Mouse (Mus musculus): ENCODE measurements around the gene 1110008P14Rik. TPM values are rescaled to one million over a fixed set of nuclear protein-coding genes. Genes with fewer than 3 reads are reported as not detected.
A peak's percentile ranks its signal among the peaks of the same experiment; 100 is the strongest.
"Not testable (repeated sequence)": the region's sequence is repeated elsewhere in the genome, so short reads cannot be mapped to it uniquely, and the experiment has no call there.

1110008P14Rik gene
- polyA plus RNA-seq, 1 experiment from 2014 or later = 71.6 TPM

DNA sequence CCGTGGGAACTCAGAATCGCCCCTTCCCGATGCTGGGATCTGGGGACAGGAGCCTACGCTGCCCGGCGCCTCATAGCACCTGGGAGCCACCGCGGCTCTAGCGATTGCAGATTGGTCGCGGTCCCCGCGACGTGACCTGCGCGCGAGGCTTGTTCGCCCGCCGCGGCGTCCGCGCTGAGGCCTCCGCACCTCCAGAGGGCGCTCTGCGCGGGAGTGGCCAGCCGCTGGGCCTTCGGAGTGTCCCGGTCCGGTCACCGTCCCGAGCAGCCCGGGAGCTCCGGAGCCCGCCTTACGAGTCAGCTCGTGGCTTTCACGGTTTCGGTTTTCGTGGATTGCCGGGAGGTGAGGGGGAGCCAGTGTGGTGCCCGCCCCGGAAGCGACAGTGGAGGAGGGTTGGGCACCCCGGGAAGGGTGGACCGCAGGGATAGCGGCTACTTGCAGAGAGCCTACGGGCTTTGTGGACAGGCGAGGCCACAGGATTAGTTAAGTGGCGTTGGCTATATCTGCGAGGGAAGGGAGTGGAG, 18.9 kb downstream of the 1110008P14Rik start:
- peak; percentile 81 for ATAC-seq (ENCODE audit: insufficient number of reproducible peaks, low FRiP score, low TSS enrichment, low read depth)
- under 1% methylated on average over 53 of the region's 53 CpGs for WGBS

GRCm38 (mm10) chr2:32362274-32362673, 19.5 kb downstream of the 1110008P14Rik start:
- Histone ChIP-seq H3K9ac (peak overlapping the region; percentile 77), H3K4me3 (replicated peaks) (peak overlapping the region; percentile 72), H3K4me1 (peaks cover 27% of the 10 kb centered on the region), H3K4me2 (replicated peaks) (peak overlapping the region; percentile 79), H3K36me3 (peaks cover 18% of the 10 kb centered on the region), H3K27ac (replicated peaks) (peak overlapping the region; percentile 96; the same call in 1 of the 2 replicates)
- ATAC-seq (ENCODE audit: insufficient number of reproducible peaks, low FRiP score, low TSS enrichment, low read depth); H3K9me3 ChIP-seq (replicated peaks); H3K27me3 ChIP-seq: not testable (repeated sequence)
- 28% methylated on average over 5 of the region's 5 CpGs for WGBS

More for the DNA sequence above, 18.9 kb downstream of the 1110008P14Rik start:
- Histone ChIP-seq H3K36me3 (peaks cover 24% of the 10 kb centered on the region), H3K4me3 (replicated peaks) (peak overlapping the region; percentile 72), H3K9ac (peak overlapping the region; percentile 77), H3K27ac (replicated peaks) (peak overlapping the region; percentile 96), H3K9me3 (replicated peaks) (no peaks in the 10 kb centered on the region), H3K4me1 (peaks cover 27% of the 10 kb centered on the region), H3K4me2 (replicated peaks) (peak overlapping the region; percentile 79), H3K27me3 (no peaks in the 10 kb centered on the region)

DNA sequence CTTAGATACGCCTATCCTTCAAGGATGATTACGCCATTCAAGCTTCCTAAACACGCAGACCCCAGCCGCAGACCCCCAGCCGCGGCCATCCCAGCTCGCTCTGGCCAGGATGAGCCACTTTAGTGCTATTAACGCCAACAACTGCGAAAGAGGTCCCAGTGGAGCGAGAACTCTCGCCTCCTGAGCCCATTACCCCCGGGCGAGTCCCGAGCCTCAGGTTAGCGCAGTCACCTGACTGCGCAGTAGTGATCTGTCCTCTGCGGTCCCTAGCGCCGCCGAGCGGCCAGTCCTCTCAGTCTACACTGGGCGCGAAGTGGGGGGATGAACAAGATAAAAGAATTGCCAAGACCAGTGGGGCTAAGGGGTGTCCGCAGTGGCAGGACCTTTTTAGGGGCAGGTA, 20.3 kb downstream of the 1110008P14Rik start:
- H3K27ac ChIP-seq (replicated peaks) = no peak overlapping the region
- H3K4me1 ChIP-seq = peaks cover 27% of the 10 kb centered on the region
- peak overlapping the region; percentile 83 for H3K4me2 ChIP-seq (replicated peaks)
- no peaks in the 10 kb centered on the region for H3K9me3 ChIP-seq (replicated peaks)
- 0 out of 2 replicates have a peak, but pooled peaks have one; percentile 34 for ATAC-seq (ENCODE audit: insufficient number of reproducible peaks, low FRiP score, low TSS enrichment, low read depth)
- no peak overlapping the region for H3K9ac ChIP-seq
- WGBS = 1% methylated on average over 24 of the region's 24 CpGs
- H3K4me3 ChIP-seq (replicated peaks) = peak overlapping the region; percentile 44
- no peaks in the 10 kb centered on the region for H3K27me3 ChIP-seq
- peaks cover 10% of the 10 kb centered on the region for H3K36me3 ChIP-seq

DNA sequence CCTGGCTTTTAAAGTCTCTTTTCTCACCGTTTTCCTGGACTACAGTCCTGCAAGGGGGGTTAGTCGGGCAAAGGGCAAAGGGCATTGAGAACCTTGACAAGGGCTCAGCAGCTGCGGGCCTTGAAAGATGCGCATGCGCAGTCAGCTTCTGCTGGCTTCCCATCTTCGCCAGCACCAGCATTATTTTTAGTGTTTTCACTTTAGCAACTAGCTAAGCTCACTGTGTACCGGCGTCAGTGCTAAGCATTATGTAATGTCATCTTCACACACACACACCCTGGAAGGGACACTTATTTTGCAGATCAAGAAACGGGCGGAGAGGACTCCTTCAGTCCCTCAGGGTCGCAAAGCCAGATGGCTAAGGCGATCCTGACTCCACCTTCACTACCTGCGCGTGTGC, 21.0 kb downstream of the 1110008P14Rik start:
- peak overlapping the region; percentile 44 for H3K4me3 ChIP-seq (replicated peaks)
- H3K4me1 ChIP-seq = peaks cover 27% of the 10 kb centered on the region
- no peaks in the 10 kb centered on the region for H3K27me3 ChIP-seq
- WGBS = 4% methylated on average over 14 of the region's 14 CpGs
- H3K27ac ChIP-seq (replicated peaks) = 0 out of 2 replicates have a peak overlapping the region, but pooled peaks have one; percentile 28
- no peaks in the 10 kb centered on the region for H3K9me3 ChIP-seq (replicated peaks)
- ATAC-seq (ENCODE audit: insufficient number of reproducible peaks, low FRiP score, low TSS enrichment, low read depth) = no peak
- peak overlapping the region; percentile 83 for H3K4me2 ChIP-seq (replicated peaks)
- peaks cover 3% of the 10 kb centered on the region; the same call in 1 of the 2 replicates for H3K36me3 ChIP-seq
- H3K9ac ChIP-seq = no peak overlapping the region

DNA sequence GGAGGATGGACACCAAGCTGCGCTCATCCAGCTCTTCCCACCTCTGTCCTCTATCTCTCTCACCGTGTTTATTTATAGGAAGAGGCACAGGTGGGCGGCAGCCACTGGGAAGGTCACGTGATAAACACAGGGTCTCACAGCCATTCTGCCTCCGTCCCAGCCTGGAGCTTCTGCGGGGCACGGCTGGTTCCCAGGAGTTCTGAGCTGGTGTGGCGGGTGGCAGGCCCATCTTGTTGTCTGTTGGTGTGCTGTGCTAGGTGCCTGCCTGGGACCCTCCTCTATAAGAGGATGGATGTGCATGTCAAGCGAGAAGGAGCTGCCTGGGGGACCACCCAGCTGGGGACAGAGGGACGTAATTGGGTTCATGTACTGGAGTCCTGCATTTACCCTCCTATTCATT, 23.4 kb downstream of the 1110008P14Rik start:
- ATAC-seq (ENCODE audit: insufficient number of reproducible peaks, low FRiP score, low TSS enrichment, low read depth) = no peak
- H3K4me2 ChIP-seq (replicated peaks) = no peak overlapping the region
- H3K36me3 ChIP-seq = no peaks in the 10 kb centered on the region
- peaks cover 18% of the 10 kb centered on the region for H3K4me1 ChIP-seq
- no peak overlapping the region for H3K27ac ChIP-seq (replicated peaks)
- 68% methylated on average over 10 of the region's 10 CpGs for WGBS
- no peak overlapping the region for H3K9ac ChIP-seq
- no peak overlapping the region for H3K4me3 ChIP-seq (replicated peaks)
- H3K27me3 ChIP-seq = no peaks in the 10 kb centered on the region
- H3K9me3 ChIP-seq (replicated peaks) = no peaks in the 10 kb centered on the region

DNA sequence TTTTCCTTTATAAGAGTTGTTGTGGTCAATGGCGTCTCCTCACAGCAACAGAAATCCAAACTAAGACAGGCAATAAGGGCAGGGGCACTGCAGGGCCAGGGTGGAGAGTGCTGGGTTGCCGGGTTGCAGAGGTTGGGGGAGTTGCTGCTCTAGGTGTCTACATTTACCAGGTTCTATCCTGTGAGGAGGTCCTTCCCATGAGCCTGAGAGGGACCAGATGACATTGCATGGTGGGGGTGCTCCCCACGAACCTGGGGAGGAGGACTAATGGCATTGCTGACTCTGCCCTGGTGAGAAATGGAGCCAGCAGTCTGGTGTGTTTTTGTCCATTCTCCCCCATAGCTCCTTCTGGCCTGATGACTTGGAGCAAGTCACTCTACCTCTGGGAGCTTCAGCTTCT, 24.0 kb downstream of the 1110008P14Rik start:
- no peak overlapping the region for H3K4me2 ChIP-seq (replicated peaks)
- no peaks in the 10 kb centered on the region for H3K27me3 ChIP-seq
- no peaks in the 10 kb centered on the region for H3K9me3 ChIP-seq (replicated peaks)
- no peak overlapping the region for H3K9ac ChIP-seq
- H3K4me1 ChIP-seq = peaks cover 23% of the 10 kb centered on the region
- 61% methylated on average over 3 of the region's 3 CpGs for WGBS
- H3K4me3 ChIP-seq (replicated peaks) = no peak overlapping the region
- H3K36me3 ChIP-seq = no peaks in the 10 kb centered on the region
- H3K27ac ChIP-seq (replicated peaks) = no peak overlapping the region
- no peak for ATAC-seq (ENCODE audit: insufficient number of reproducible peaks, low FRiP score, low TSS enrichment, low read depth)

DNA sequence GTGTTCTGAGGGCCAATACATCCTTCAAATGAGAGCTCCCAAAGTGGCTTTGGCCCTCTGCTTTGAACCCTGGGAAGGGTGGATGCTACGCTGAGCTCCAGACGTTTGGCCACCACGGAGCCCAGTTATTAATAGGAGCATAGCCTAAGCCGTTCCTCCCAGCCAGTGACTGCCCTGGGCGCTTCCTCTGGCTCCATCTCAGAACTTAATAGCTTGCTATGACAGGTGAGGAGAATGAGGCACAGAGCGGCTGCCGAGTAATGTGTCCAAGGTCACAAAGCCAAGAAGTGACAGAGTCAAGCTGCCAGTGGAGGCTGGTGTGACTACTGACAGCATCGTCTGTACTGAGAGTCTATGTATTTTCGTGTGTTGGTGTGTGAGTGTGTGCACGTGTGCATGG, 25.5 kb downstream of the 1110008P14Rik start:
- H3K36me3 ChIP-seq = no peaks in the 10 kb centered on the region
- H3K4me3 ChIP-seq (replicated peaks) = no peak overlapping the region
- H3K27ac ChIP-seq (replicated peaks) = no peak overlapping the region
- peaks cover 29% of the 10 kb centered on the region for H3K4me1 ChIP-seq
- H3K4me2 ChIP-seq (replicated peaks) = no peak overlapping the region
- no peaks in the 10 kb centered on the region for H3K27me3 ChIP-seq
- no peak for ATAC-seq (ENCODE audit: insufficient number of reproducible peaks, low FRiP score, low TSS enrichment, low read depth)
- no peak overlapping the region for H3K9ac ChIP-seq
- WGBS = 67% methylated on average over 10 of the region's 10 CpGs
- H3K9me3 ChIP-seq (replicated peaks) = no peaks in the 10 kb centered on the region

GRCm38 (mm10) chr2:32354336-32354895, 27.3 kb downstream of the 1110008P14Rik start:
- 90% methylated on average over 3 of the region's 3 CpGs for WGBS
- Histone ChIP-seq H3K9ac (no peak overlapping the region), H3K4me3 (replicated peaks) (no peak overlapping the region), H3K27ac (replicated peaks) (no peak overlapping the region), H3K4me2 (replicated peaks) (no peak overlapping the region), H3K4me1 (peaks cover 39% of the 10 kb centered on the region), H3K9me3 (replicated peaks) (no peaks in the 10 kb centered on the region), H3K36me3 (no peaks in the 10 kb centered on the region), H3K27me3 (no peaks in the 10 kb centered on the region)
- ATAC-seq (ENCODE audit: insufficient number of reproducible peaks, low FRiP score, low TSS enrichment, low read depth) = no peak

DNA sequence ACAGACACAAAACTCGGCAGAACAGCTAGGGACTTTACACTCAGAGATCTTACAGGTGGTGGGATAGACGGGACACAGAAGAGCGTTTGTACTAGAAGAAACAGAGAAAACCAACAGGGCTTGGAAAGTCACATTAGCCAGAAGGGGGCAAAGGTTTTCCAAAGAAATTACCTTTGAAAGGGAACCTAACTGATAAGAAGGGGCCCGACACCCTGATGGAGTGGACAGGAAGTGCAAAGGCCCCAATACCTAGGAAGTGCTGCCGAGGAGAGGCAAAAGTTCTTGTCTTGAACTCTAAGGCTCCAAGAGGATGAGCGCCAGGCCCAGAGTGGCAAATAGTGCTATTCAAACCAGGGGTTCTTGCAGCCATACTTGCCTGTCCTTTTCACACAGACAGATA, 27.9 kb downstream of the 1110008P14Rik start:
- WGBS = 72% methylated on average over 6 of the region's 6 CpGs
- no peak overlapping the region for H3K4me2 ChIP-seq (replicated peaks)

GRCm38 (mm10) chr2:32353007-32353542, 28.7 kb downstream of the 1110008P14Rik start, which contains the start of gene Dnm1:
Gene Dnm1, minus strand, starts transcription at chr2:32353338.
- ATAC-seq (ENCODE audit: insufficient number of reproducible peaks, low FRiP score, low TSS enrichment, low read depth) = peak; percentile 73
- H3K4me2 ChIP-seq (replicated peaks) = peak within 1 kb of the TSS; percentile 84
- peak within 1 kb of the TSS; percentile 90 for H3K27ac ChIP-seq (replicated peaks)
- WGBS = under 1% methylated on average over 63 of the region's 63 CpGs
- H3K9me3 ChIP-seq (replicated peaks) = no peaks in the 10 kb centered on the region
- peaks cover 47% of the 10 kb centered on the region for H3K4me1 ChIP-seq
- peak within 1 kb of the TSS; percentile 80 for H3K9ac ChIP-seq
- H3K4me3 ChIP-seq (replicated peaks) = peak within 1 kb of the TSS; percentile 80
- 0 out of 2 replicates have a peak, but pooled peaks cover 4% of the 10 kb centered on the region for H3K36me3 ChIP-seq
- no peaks in the 10 kb centered on the region for H3K27me3 ChIP-seq

More for the DNA sequence above, 27.9 kb downstream of the 1110008P14Rik start:
- H3K4me1 ChIP-seq = peaks cover 44% of the 10 kb centered on the region
- no peaks in the 10 kb centered on the region for H3K36me3 ChIP-seq
- no peak overlapping the region for H3K4me3 ChIP-seq (replicated peaks)
- H3K9me3 ChIP-seq (replicated peaks) = no peaks in the 10 kb centered on the region
- no peaks in the 10 kb centered on the region for H3K27me3 ChIP-seq
- H3K27ac ChIP-seq (replicated peaks) = no peak overlapping the region
- no peak for ATAC-seq (ENCODE audit: insufficient number of reproducible peaks, low FRiP score, low TSS enrichment, low read depth)
- H3K9ac ChIP-seq = no peak overlapping the region

DNA sequence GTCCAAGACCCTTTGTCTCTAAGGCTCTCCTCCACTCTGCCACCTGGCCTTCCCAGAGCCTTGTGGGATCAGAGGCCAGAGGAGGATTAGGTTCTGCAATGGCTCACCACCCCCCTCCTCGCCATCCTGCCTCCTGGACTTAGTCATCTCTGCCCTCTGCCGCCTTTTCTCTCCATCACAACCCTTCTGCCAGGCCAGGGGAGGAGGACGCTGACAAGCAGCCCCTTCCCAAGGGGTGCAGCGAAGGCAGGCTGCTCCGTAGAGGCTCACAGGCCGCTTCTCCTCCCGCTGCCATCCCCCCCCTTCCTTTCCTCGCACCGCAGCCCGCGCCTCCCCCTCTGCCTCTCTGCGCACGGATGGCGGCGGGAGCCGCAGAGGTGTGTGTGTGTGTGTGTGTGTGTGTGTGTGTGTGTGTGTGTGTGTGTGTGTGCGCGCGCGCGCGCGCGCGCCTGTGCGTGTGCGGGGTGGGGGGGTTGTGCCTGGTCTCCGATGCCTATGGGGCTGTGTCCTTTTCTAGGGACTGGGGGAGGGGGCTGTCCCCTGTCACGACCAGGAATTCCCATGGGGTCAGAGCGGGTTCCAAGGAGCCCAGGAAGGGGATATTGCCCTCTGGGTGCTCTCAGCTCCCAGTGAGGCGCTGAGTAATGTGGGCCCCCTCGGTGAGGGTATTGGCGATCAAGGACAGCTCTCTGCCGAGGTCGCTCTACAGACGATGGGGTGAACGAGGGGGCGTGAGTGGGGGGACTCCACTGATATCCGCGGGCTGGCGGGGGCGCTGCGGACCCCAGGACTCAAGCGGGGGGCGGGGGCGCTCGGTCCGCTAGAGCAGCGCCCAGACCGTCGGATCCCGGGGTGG, 29.4 kb downstream of the 1110008P14Rik start, which contains the start of gene Ciz1:
Ciz1 (plus strand) TSS at position 177 of the 856 bp plus-strand sequence.
- peak within 1 kb of the TSS; percentile 80 for H3K9ac ChIP-seq
- H3K36me3 ChIP-seq = 0 out of 2 replicates have a peak, but pooled peaks cover 4% of the 10 kb centered on the region
- peak within 1 kb of the TSS; percentile 80 for H3K4me3 ChIP-seq (replicated peaks)
- H3K4me2 ChIP-seq (replicated peaks) = peak within 1 kb of the TSS; percentile 84
- WGBS = under 1% methylated on average over 41 of the region's 52 CpGs
- no peaks in the 10 kb centered on the region for H3K9me3 ChIP-seq (replicated peaks)
- no peaks in the 10 kb centered on the region for H3K27me3 ChIP-seq
- peaks cover 47% of the 10 kb centered on the region for H3K4me1 ChIP-seq
- peak within 1 kb of the TSS; percentile 90 for H3K27ac ChIP-seq (replicated peaks)
- ATAC-seq (ENCODE audit: insufficient number of reproducible peaks, low FRiP score, low TSS enrichment, low read depth) = peak; percentile 36
